In genomic region chr1:161378571-161378970, GRCm38 (mm10) we compare ENCODE assay signal across 16 mouse cellular contexts. TPM values are rescaled to one million over a fixed set of nuclear protein-coding genes. Genes with fewer than 3 reads are reported as not detected.
"Had no signal": no experiment of that assay in that cellular context is flagged by ENCODE, and none has a peak within 500 bp of the region (broad histone marks: within the 10 kb centered on the region; RNA-seq: fewer than 3 reads in every experiment).

No protein-coding gene starts in this region.

- DNase-seq: left cerebral cortex, postnatal 4 days; liver, embryonic 13.5 days; lung, adult 18-20 months; midbrain, embryonic 14.5 days; right cerebral cortex, adult 18-20 months; right cerebral cortex, postnatal 25 days; thymus, postnatal 4 days had no signal

- H3K27ac ChIP-seq: layer of hippocampus, adult 2 months; limb, embryonic 13.5 days; liver, embryonic 13.5 days; neural tube, embryonic 15.5 days had no signal

- H3K4me3 ChIP-seq: layer of hippocampus, adult 2 months; limb, embryonic 13.5 days; liver, embryonic 13.5 days; myocyte; neural tube, embryonic 15.5 days had no signal

- ATAC-seq: intestine, postnatal 0 days had no signal

- H3K4me1 ChIP-seq: liver, embryonic 13.5 days had no signal

- H3K27me3 ChIP-seq: limb, embryonic 13.5 days; liver, embryonic 13.5 days; neural tube, embryonic 15.5 days had no signal

- H3K9me3 ChIP-seq: limb, embryonic 13.5 days; liver, embryonic 13.5 days; neural tube, embryonic 15.5 days had no signal

- H3K36me3 ChIP-seq: limb, embryonic 13.5 days; liver, embryonic 13.5 days; neural tube, embryonic 15.5 days had no signal

- H3K4me2 ChIP-seq: limb, embryonic 13.5 days; liver, embryonic 13.5 days; neural tube, embryonic 15.5 days had no signal

- H3K9ac ChIP-seq: limb, embryonic 13.5 days; liver, embryonic 13.5 days; neural tube, embryonic 15.5 days had no signal

RNA-seq across cellular contexts. Expression of gene Tnfsf4, which starts 16.6 kb away (rescaled TPM):
- total RNA-seq: layer of hippocampus, adult 2 months; layer of hippocampus, postnatal 10 days; left cerebral cortex, postnatal 4 days had no signal
- polyA plus RNA-seq: intestine, postnatal 0 days; limb, embryonic 13.5 days; lung, embryonic 16.5 days; midbrain, embryonic 14.5 days; myocyte; neural tube, embryonic 11.5 days; neural tube, embryonic 15.5 days; small intestine, adult 2 months had no signal
